Mouse (Mus musculus) lung, adult 18-20 months (tissue): ENCODE data around the gene Alk.

Experiments
- DNase-seq, 2 experiments: peaks; one replicate each; pipeline ENCODE4 v3.0.0; 2022; ENCODE audit warnings: mixed read lengths in 2 of 2

Gene Alk

GRCm38 (mm10) chr17:71869372-71870231 lies 734.8 kb downstream of the Alk start:
- DNase-seq, result peak in 1 of 2 experiments; percentile 14

GRCm38 (mm10) chr17:71868828-71869227 lies 735.6 kb downstream of the Alk start:
- no peak for DNase-seq

GRCm38 (mm10) chr17:71867892-71868291 lies 736.5 kb downstream of the Alk start:
- no peak for DNase-seq

- DNase-seq, result no peak
Observed at GRCm38 (mm10) chr17:71865437-71865836, 739.0 kb downstream of the Alk start.

DNA sequence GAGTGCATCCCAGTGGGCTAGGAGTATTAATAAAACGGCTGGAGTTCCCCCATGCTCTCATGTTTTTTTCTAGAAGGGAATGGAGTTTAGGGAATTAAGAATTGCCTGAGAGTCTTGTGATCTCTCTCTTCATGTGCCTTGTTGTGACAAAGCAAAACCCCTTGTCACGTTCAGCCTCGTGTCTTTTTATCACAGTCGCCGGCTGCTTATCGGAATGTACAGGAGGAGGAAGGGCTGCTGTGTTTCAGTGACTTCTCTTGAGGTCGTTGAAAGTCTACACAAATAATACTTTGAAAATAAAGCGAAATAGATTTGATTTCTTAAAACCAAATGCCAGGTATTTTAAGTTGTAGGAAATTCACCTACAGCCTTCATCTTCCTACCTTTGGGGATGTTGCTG lies 740.4 kb downstream of the Alk start:
- DNase-seq, result no peak

GRCm38 (mm10) chr17:71862895-71863294 lies 741.5 kb downstream of the Alk start:
- no peak for DNase-seq

DNA sequence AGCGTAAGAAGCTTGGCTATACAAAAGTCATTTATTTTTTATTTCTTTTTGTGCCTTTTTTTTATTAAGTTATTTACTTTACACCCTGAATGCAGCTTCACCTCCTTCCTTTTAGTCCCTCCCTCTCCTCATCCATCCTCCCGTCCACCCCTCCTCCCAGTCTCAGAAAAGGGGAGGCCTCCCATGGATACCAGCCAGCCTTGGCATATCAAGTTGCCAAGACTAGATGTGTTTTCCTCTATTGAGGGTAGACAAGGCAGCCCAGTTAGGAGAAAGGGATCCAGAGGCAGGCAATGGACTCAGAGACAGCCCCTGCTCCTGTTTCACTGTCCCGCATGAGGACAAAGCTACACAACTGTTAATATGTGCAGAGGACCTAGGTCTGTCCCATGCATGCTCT lies 742.2 kb downstream of the Alk start:
- no peak for DNase-seq

- DNase-seq, result no peak
Observed at GRCm38 (mm10) chr17:71831960-71832359, 772.5 kb downstream of the Alk start.

DNA sequence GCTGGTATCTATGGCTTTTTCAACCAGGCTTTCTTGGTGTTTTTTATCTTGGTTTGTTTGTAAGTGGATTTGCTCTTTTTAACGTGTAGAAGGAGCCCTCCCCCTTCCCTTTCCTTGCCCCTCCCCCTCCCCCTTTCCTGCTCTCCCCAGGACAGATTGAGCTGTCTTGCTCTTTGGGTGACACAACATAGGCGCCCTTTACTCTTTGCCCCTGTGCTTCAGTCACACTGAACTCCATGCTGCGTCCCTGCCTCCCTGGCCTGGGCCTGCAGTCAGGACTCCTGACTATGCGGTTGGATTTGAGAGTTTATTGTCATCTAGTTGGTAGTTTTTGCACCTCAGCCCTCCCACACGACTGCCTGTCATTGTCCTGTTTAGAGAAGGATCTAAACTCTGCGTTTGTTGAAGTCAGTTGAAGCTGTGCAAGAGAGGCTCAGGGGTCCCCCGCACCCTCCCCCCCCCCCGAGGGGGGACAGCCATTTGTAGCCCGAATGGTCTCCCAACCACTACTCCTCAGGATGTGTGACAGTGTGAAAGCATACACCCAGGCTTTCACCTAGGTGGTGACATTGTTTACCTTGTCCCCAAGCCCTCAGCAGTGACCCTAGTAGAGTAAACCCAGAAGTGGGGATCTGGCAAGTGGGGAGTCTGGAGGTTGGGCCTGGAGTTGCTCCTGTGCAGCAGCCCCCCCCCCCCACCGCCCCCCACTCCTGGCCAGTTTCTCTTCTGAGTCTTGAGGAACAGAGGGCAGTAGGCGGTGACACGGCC lies 775.6 kb downstream of the Alk start:
- no peak for DNase-seq

DNA sequence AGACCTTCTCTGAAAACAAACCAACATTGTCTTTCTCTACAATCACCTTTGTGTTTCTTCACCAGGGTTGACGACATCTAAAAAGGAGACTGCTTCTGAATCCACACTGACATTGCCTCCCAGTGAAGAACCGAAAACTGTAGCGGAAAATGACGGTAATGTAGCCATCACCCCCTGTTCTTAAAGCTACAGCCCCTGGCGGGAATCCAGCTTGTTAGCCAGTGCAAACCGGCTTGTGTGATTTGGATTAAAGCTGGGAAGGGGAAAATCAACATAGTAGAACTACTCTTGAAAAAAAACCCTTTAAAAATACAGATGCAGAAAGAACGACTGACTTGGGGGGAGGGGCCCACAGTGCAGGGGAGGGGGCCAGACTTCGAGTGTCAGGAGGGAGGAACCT lies 776.8 kb downstream of the Alk start:
- no peak for DNase-seq

DNA sequence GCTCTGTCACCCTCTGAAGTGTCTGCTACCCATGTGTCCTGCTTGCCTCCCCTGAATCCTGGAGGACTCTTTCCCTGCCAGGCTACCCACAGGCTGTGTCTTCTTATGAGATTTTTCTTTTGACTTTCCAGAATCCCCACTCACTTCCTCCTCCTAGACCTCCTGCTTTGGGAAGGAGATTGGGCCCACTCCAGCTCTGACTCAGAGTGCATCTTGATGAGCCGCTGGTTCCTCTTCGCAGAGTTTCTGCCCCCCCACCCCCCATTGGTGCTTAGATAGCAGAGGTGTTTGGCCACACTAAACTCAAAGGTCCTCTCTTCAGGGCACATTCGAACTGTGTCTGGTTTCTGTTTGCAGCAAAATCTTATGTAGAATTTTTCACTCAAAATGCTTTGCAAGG lies 777.8 kb downstream of the Alk start:
- DNase-seq, result no peak

- DNase-seq, result no peak
Observed at GRCm38 (mm10) chr17:71823622-71824306, 780.7 kb downstream of the Alk start.
